Mouse (Mus musculus) frontal cortex, postnatal 25 days (tissue): ENCODE measurements around the gene 4930451I11Rik.

Experiments
- DNase-seq, 2 experiments: peaks; one replicate each; pipeline ENCODE4 v3.0.0; 2022; ENCODE audit warnings: low spot score in 2 of 2

Gene 4930451I11Rik

GRCm38 (mm10) chr7:126833294-126833693, 1.9 kb upstream of the 4930451I11Rik start:
- no peak for DNase-seq

GRCm38 (mm10) chr7:126832036-126832598, 678 bp upstream of the 4930451I11Rik start:
- peak; percentile 70 to 75 for DNase-seq

GRCm38 (mm10) chr7:126825952-126826351, 5.5 kb downstream of the 4930451I11Rik start:
- DNase-seq, result no peak

- DNase-seq, result no peak
Measured at GRCm38 (mm10) chr7:126825403-126825802, 6.0 kb downstream of the 4930451I11Rik start.

- DNase-seq, result no peak
Measured at GRCm38 (mm10) chr7:126823940-126824339, 7.5 kb downstream of the 4930451I11Rik start.

- no peak for DNase-seq
Measured at GRCm38 (mm10) chr7:126823202-126823711, 8.2 kb downstream of the 4930451I11Rik start.

GRCm38 (mm10) chr7:126822741-126823140, 8.7 kb downstream of the 4930451I11Rik start:
- no peak for DNase-seq

- peak; percentile 67 to 72 for DNase-seq
Measured at GRCm38 (mm10) chr7:126821835-126822511, 9.5 kb downstream of the 4930451I11Rik start.

GRCm38 (mm10) chr7:126818818-126819217, 12.6 kb downstream of the 4930451I11Rik start:
- DNase-seq, result no peak

- no peak for DNase-seq
Measured at GRCm38 (mm10) chr7:126817595-126817994, 13.8 kb downstream of the 4930451I11Rik start.

- DNase-seq, result no peak
Measured at GRCm38 (mm10) chr7:126816494-126816893, 14.9 kb downstream of the 4930451I11Rik start.

GRCm38 (mm10) chr7:126815726-126816222, 15.7 kb downstream of the 4930451I11Rik start:
- no peak for DNase-seq

- DNase-seq, result no peak
Measured at GRCm38 (mm10) chr7:126809723-126810369, 21.6 kb downstream of the 4930451I11Rik start.

GRCm38 (mm10) chr7:126808703-126809455, 22.6 kb downstream of the 4930451I11Rik start:
- peak; percentile 83 for DNase-seq

GRCm38 (mm10) chr7:126807405-126807804, 24.0 kb downstream of the 4930451I11Rik start:
- DNase-seq, result no peak

- DNase-seq, result no peak
Measured at GRCm38 (mm10) chr7:126806956-126807355, 24.5 kb downstream of the 4930451I11Rik start.

GRCm38 (mm10) chr7:126803751-126804150, 27.7 kb downstream of the 4930451I11Rik start:
- DNase-seq, result no peak

GRCm38 (mm10) chr7:126803181-126803580, 28.3 kb downstream of the 4930451I11Rik start:
- DNase-seq, result no peak

GRCm38 (mm10) chr7:126802134-126802889, 29.1 kb downstream of the 4930451I11Rik start:
- no peak for DNase-seq

GRCm38 (mm10) chr7:126801057-126801422, 30.4 kb downstream of the 4930451I11Rik start:
- no peak for DNase-seq
